ENCODE assay signal across 17 mouse cellular contexts in the genomic region with DNA sequence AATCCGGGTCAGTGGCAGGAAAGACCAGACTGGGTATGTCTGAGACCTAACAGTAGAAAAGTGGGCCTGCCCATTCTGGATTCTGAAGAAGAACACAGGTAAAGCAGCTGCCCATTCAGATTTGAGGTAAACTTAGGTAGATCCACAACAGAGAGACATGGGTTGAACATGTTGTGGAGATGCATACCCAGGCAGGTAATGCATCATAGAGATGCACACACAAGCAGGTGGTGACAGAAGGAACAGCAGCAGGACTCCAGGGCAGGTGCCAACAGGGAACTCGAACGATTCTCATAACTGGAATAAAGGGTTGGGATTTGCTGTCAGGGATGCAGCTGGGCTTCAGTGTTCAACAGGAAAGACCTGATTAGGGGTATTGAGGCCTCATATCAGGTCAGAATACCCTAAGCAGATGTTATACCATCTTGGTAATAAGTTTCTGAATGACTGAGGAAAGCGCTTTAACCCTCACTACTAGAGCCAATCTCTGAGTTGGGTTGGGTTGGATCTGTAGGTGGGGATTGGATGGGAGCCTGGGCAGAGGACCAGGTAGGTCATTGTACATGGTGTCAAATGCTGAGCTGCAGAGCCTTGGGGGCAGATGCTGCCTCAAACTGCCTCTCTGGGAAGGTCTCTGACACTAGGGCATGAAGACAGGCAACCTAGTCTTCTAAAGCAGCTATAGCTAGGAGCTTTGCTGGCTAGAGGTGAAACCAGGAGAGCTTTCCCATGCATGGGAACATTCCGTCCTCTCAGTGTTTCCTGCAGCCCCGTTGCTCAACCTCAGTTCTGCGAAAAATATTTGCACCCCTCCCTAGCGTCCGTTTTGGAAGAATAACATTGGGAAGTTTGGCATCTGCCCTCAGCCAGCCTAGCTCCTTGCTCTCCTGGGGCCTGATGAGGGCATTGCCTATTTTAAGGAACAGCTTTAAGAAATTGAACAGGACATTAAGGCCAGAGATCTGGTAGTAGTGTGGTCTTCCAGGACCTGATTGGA. TPM values are rescaled to one million over a fixed set of nuclear protein-coding genes. Genes with fewer than 3 reads are reported as not detected.
A peak's percentile ranks its signal among the peaks of the same experiment; 100 is the strongest.
DNase-seq lines count a peak whose midpoint lies in the region; ATAC-seq and TF ChIP-seq lines count a peak whose summit lies in the region.
"Had no signal": no experiment of that assay in that cellular context is flagged by ENCODE, and none has a peak within 500 bp of the region (broad histone marks: within the 10 kb centered on the region; RNA-seq: fewer than 3 reads in every experiment).

No protein-coding gene starts in this region.

- peak; percentile 85 for ATAC-seq in cerebellum, adult (ENCODE audit: insufficient number of reproducible peaks, low FRiP score, low TSS enrichment)
- ATAC-seq in liver, embryonic 12.5 days = no peak
- ATAC-seq: hindbrain, postnatal 0 days; midbrain, embryonic 13.5 days had no signal

- H3K9ac ChIP-seq in liver, adult 2 months (ENCODE audit: low read depth, low read length) = no peak overlapping the region
- no peak overlapping the region for H3K9ac ChIP-seq in liver, embryonic 12.5 days
- H3K9ac ChIP-seq: lung, embryonic 14.5 days; midbrain, embryonic 13.5 days; neural tube, embryonic 13.5 days had no signal

- H3K27me3 ChIP-seq in liver, adult 2 months (ENCODE audit: control insufficient read depth, insufficient read depth, low read length) = no peaks in the 10 kb centered on the region
- H3K27me3 ChIP-seq in liver, embryonic 12.5 days (replicated peaks) = 0 out of 2 replicates have a peak, but pooled peaks cover 4% of the 10 kb centered on the region
- H3K27me3 ChIP-seq: midbrain, embryonic 13.5 days; neural tube, embryonic 13.5 days had no signal

- no peaks in the 10 kb centered on the region for H3K79me2 ChIP-seq in liver, adult 2 months (ENCODE audit: control insufficient read depth, insufficient read depth, low read length)

- no peaks in the 10 kb centered on the region for H3K9me3 ChIP-seq in liver, embryonic 12.5 days (replicated peaks)
- H3K9me3 ChIP-seq: forebrain, embryonic 10.5 days; midbrain, embryonic 13.5 days; neural tube, embryonic 13.5 days had no signal

- DNase-seq in cerebellum, postnatal 4 days (ENCODE audit: low spot score in 2 of 2) = no peak
- DNase-seq in liver, adult 2 months (ENCODE audit: extremely low read depth, low read depth, low spot score) = peak; percentile 14
- peak; percentile 95 to 97 for DNase-seq in cerebellum, postnatal 14 days
- DNase-seq in lung, postnatal 25 days (ENCODE audit: low spot score) = peak; percentile 48
- DNase-seq in urinary bladder, postnatal 10 days (ENCODE audit: low spot score) = no peak
- DNase-seq in spleen, adult 18-20 months = no peak
- DNase-seq: kidney, postnatal 10 days; lung, embryonic 14.5 days had no signal

- no peak overlapping the region for H3K4me3 ChIP-seq in liver, adult 2 months (ENCODE audit: insufficient read depth, low read depth, low read length)
- H3K4me3 ChIP-seq in liver, embryonic 12.5 days = no peak overlapping the region
- H3K4me3 ChIP-seq: forebrain, embryonic 10.5 days; midbrain, embryonic 13.5 days; neural tube, embryonic 13.5 days had no signal

- no peaks in the 10 kb centered on the region for H3K36me3 ChIP-seq in liver, adult 2 months (ENCODE audit: control insufficient read depth, insufficient read depth, low read length)
- H3K36me3 ChIP-seq in liver, embryonic 12.5 days = no peaks in the 10 kb centered on the region
- H3K36me3 ChIP-seq: forebrain, embryonic 10.5 days; midbrain, embryonic 13.5 days had no signal

- no peak for TF ChIP-seq POLR2A in liver, adult 2 months (IDR thresholded peaks at IDR 0.05; ENCODE audit: extremely low read depth, insufficient read depth, low read length)

- no peak overlapping the region for H3K27ac ChIP-seq in liver, adult 2 months (replicated peaks; ENCODE audit: insufficient read depth, low read depth, low read length)
- no peak overlapping the region for H3K27ac ChIP-seq in liver, embryonic 12.5 days
- H3K27ac ChIP-seq: forebrain, embryonic 10.5 days; hindbrain, postnatal 0 days; midbrain, embryonic 13.5 days; neural tube, embryonic 13.5 days had no signal

- WGBS in liver, adult 2 months = 61% methylated on average over 9 of the region's 9 CpGs
- WGBS in liver, embryonic 12.5 days (ENCODE audit: insufficient replicate concordance) = 67% methylated on average over 9 of the region's 9 CpGs

- H3K4me1 ChIP-seq in liver, adult 2 months (ENCODE audit: control insufficient read depth, insufficient read depth, low read length) = peaks cover 6% of the 10 kb centered on the region
- no peaks in the 10 kb centered on the region for H3K4me1 ChIP-seq in liver, embryonic 12.5 days
- H3K4me1 ChIP-seq: forebrain, embryonic 10.5 days; midbrain, embryonic 13.5 days; neural tube, embryonic 13.5 days had no signal

- no peak for TF ChIP-seq CTCF in liver, adult 2 months (IDR thresholded peaks at IDR 0.05; ENCODE audit: low read depth, low read length)

- no peak overlapping the region for H3K4me2 ChIP-seq in liver, embryonic 12.5 days
- H3K4me2 ChIP-seq: lung, embryonic 14.5 days; midbrain, embryonic 13.5 days; neural tube, embryonic 13.5 days had no signal

RNA-seq across cellular contexts. Expression of a gene that starts 11.2 kb away (rescaled TPM):
- total RNA-seq in liver, adult 2 months (2014; rRNA removed) = not detected in 2 replicates
- not detected in 2 replicates for polyA plus RNA-seq in liver, adult 2 months (2012; rRNA removed)
- polyA plus RNA-seq in liver, embryonic 12.5 days (2016; fragmentation: Nextera tagmentation; extraction: Ambion mirVana) = not detected in 2 replicates
- total RNA-seq: hindbrain, postnatal 0 days; left cerebral cortex, postnatal 14 days had no signal
- polyA plus RNA-seq: forebrain, embryonic 10.5 days; gonadal fat pad, adult 2 months; hindbrain, postnatal 0 days; lung, embryonic 14.5 days; midbrain, embryonic 13.5 days; neural tube, embryonic 13.5 days; testis, adult 2 months had no signal

RNA-seq across cellular contexts. Expression of a gene that starts 13.7 kb away (rescaled TPM):
- not detected in 2 replicates for total RNA-seq in liver, adult 2 months (2014; rRNA removed)
- not detected in 2 replicates for polyA plus RNA-seq in liver, adult 2 months (2012; rRNA removed)
- 0.02 TPM in 1 of 2 replicates, not detected in the other for polyA plus RNA-seq in liver, embryonic 12.5 days (2016; fragmentation: Nextera tagmentation; extraction: Ambion mirVana)

Comparison
In these comparisons a context has a peak if more than half of its experiments do, and no peak if none do; other contexts are left out.
1. DNase-seq: peak in liver, adult 2 months (single experiment), cerebellum, postnatal 14 days (2 of 2) and lung, postnatal 25 days (single experiment); none in cerebellum, postnatal 4 days (0 of 2), urinary bladder, postnatal 10 days (single experiment) and spleen, adult 18-20 months (0 of 2).